Mouse (Mus musculus): Measurements from ENCODE around the gene Ncoa1. TPM values are rescaled to one million over a fixed set of nuclear protein-coding genes. Genes with fewer than 3 reads are reported as not detected.

Ncoa1 gene
- polyA plus RNA-seq, 1 experiment from 2014 or later, result 2.6 TPM

GRCm38 (mm10) chr12:4293813-4294212, 183.2 kb downstream of the Ncoa1 start:
- ATAC-seq (replicated peaks; ENCODE audit: low FRiP score) (no peak), DNase-seq (ENCODE audit: low spot score) (no peak)
- no peaks in the 10 kb centered on the region for H3K27me3 ChIP-seq (replicated peaks; ENCODE audit: control insufficient read depth, insufficient read depth, low read length)
- no peak overlapping the region for H3K27ac ChIP-seq (ENCODE audit: low read depth, low read length)
- no peak overlapping the region for H3K9ac ChIP-seq (ENCODE audit: low read depth, low read length)
- no peaks in the 10 kb centered on the region for H3K9me3 ChIP-seq (ENCODE audit: control insufficient read depth, low read length)
- H3K4me3 ChIP-seq (ENCODE audit: low read depth, low read length), result no peak overlapping the region
- H3K36me3 ChIP-seq (ENCODE audit: control insufficient read depth, insufficient read depth, low read length), result no peaks in the 10 kb centered on the region
- 91% methylated on average over 6 of the region's 6 CpGs for WGBS
- H3K4me1 ChIP-seq (replicated peaks; ENCODE audit: control insufficient read depth, insufficient read depth, low read length), result no peaks in the 10 kb centered on the region
- no peak overlapping the region for H3K4me2 ChIP-seq

GRCm38 (mm10) chr12:4285186-4285585, 191.8 kb downstream of the Ncoa1 start:
- ATAC-seq (replicated peaks; ENCODE audit: low FRiP score), result no peak
- Histone ChIP-seq H3K27ac (ENCODE audit: low read depth, low read length) (no peak overlapping the region), H3K36me3 (ENCODE audit: control insufficient read depth, insufficient read depth, low read length) (no peaks in the 10 kb centered on the region)

GRCm38 (mm10) chr12:4279878-4280277, 197.1 kb downstream of the Ncoa1 start:
- no peak overlapping the region for H3K27ac ChIP-seq (ENCODE audit: low read depth, low read length)
- H3K4me1 ChIP-seq (replicated peaks; ENCODE audit: control insufficient read depth, insufficient read depth, low read length), result 0 out of 2 replicates have a peak, but pooled peaks cover 2% of the 10 kb centered on the region
- no peak overlapping the region for H3K9ac ChIP-seq (ENCODE audit: low read depth, low read length)
- no peak overlapping the region for H3K4me3 ChIP-seq (ENCODE audit: low read depth, low read length)
- DNase-seq (ENCODE audit: low spot score) (no peak), ATAC-seq (replicated peaks; ENCODE audit: low FRiP score) (no peak)
- H3K36me3 ChIP-seq (ENCODE audit: control insufficient read depth, insufficient read depth, low read length), result no peaks in the 10 kb centered on the region
- H3K27me3 ChIP-seq (replicated peaks; ENCODE audit: control insufficient read depth, insufficient read depth, low read length), result no peaks in the 10 kb centered on the region
- WGBS, result 80% methylated on average over 3 of the region's 3 CpGs
- no peak overlapping the region for H3K4me2 ChIP-seq
- no peaks in the 10 kb centered on the region for H3K9me3 ChIP-seq (ENCODE audit: control insufficient read depth, low read length)

More at GRCm38 (mm10) chr12:4285186-4285585, 191.8 kb downstream of the Ncoa1 start:
- no peak for DNase-seq (ENCODE audit: low spot score)
- Histone ChIP-seq H3K4me1 (replicated peaks; ENCODE audit: control insufficient read depth, insufficient read depth, low read length) (no peaks in the 10 kb centered on the region), H3K9ac (ENCODE audit: low read depth, low read length) (no peak overlapping the region), H3K9me3 (ENCODE audit: control insufficient read depth, low read length) (no peaks in the 10 kb centered on the region), H3K4me3 (ENCODE audit: low read depth, low read length) (no peak overlapping the region), H3K27me3 (replicated peaks; ENCODE audit: control insufficient read depth, insufficient read depth, low read length) (no peaks in the 10 kb centered on the region), H3K4me2 (no peak overlapping the region)
- 44% methylated on average over 3 of the region's 3 CpGs for WGBS

- H3K36me3 ChIP-seq (ENCODE audit: control insufficient read depth, insufficient read depth, low read length), result no peaks in the 10 kb centered on the region
- 0 out of 2 replicates have a peak, but pooled peaks cover 2% of the 10 kb centered on the region for H3K4me1 ChIP-seq (replicated peaks; ENCODE audit: control insufficient read depth, insufficient read depth, low read length)
- ATAC-seq (replicated peaks; ENCODE audit: low FRiP score), result no peak
- H3K27me3 ChIP-seq (replicated peaks; ENCODE audit: control insufficient read depth, insufficient read depth, low read length), result no peaks in the 10 kb centered on the region
- H3K9me3 ChIP-seq (ENCODE audit: control insufficient read depth, low read length), result no peaks in the 10 kb centered on the region
- no peak overlapping the region for H3K27ac ChIP-seq (ENCODE audit: low read depth, low read length)
- H3K9ac ChIP-seq (ENCODE audit: low read depth, low read length), result no peak overlapping the region
- 82% methylated on average over 3 of the region's 3 CpGs for WGBS
- no peak overlapping the region for H3K4me2 ChIP-seq
- no peak overlapping the region for H3K4me3 ChIP-seq (ENCODE audit: low read depth, low read length)
- no peak for DNase-seq (ENCODE audit: low spot score)
Measured at GRCm38 (mm10) chr12:4278978-4279755, 197.8 kb downstream of the Ncoa1 start.

- WGBS, result 89% methylated on average over 6 of the region's 6 CpGs
- Histone ChIP-seq H3K9ac (ENCODE audit: low read depth, low read length) (no peak overlapping the region), H3K4me3 (ENCODE audit: low read depth, low read length) (no peak overlapping the region), H3K4me2 (no peak overlapping the region), H3K36me3 (ENCODE audit: control insufficient read depth, insufficient read depth, low read length) (no peaks in the 10 kb centered on the region), H3K9me3 (ENCODE audit: control insufficient read depth, low read length) (no peaks in the 10 kb centered on the region), H3K27me3 (replicated peaks; ENCODE audit: control insufficient read depth, insufficient read depth, low read length) (no peaks in the 10 kb centered on the region), H3K27ac (ENCODE audit: low read depth, low read length) (no peak overlapping the region), H3K4me1 (replicated peaks; ENCODE audit: control insufficient read depth, insufficient read depth, low read length) (no peaks in the 10 kb centered on the region)
- ATAC-seq (replicated peaks; ENCODE audit: low FRiP score) (no peak), DNase-seq (ENCODE audit: low spot score) (no peak)
Measured at GRCm38 (mm10) chr12:4271078-4271477, 205.9 kb downstream of the Ncoa1 start.

- Histone ChIP-seq H3K9me3 (ENCODE audit: control insufficient read depth, low read length) (no peaks in the 10 kb centered on the region), H3K4me3 (ENCODE audit: low read depth, low read length) (no peak overlapping the region), H3K27ac (ENCODE audit: low read depth, low read length) (no peak overlapping the region), H3K4me2 (no peak overlapping the region), H3K27me3 (replicated peaks; ENCODE audit: control insufficient read depth, insufficient read depth, low read length) (no peaks in the 10 kb centered on the region), H3K9ac (ENCODE audit: low read depth, low read length) (no peak overlapping the region), H3K36me3 (ENCODE audit: control insufficient read depth, insufficient read depth, low read length) (no peaks in the 10 kb centered on the region), H3K4me1 (replicated peaks; ENCODE audit: control insufficient read depth, insufficient read depth, low read length) (no peaks in the 10 kb centered on the region)
- DNase-seq (ENCODE audit: low spot score) (no peak), ATAC-seq (replicated peaks; ENCODE audit: low FRiP score) (no peak)
- 92% methylated on average over 4 of the region's 4 CpGs for WGBS
Measured at GRCm38 (mm10) chr12:4267765-4268164, 209.2 kb downstream of the Ncoa1 start.

GRCm38 (mm10) chr12:4252742-4253655, 224.0 kb downstream of the Ncoa1 start:
- WGBS, result 62% methylated on average over 16 of the region's 16 CpGs
- no peak for DNase-seq (ENCODE audit: low spot score)
- peak; percentile 99 for ATAC-seq (replicated peaks; ENCODE audit: low FRiP score)

GRCm38 (mm10) chr12:4249786-4250185, 227.2 kb downstream of the Ncoa1 start:
- Histone ChIP-seq H3K27ac (ENCODE audit: low read depth, low read length) (no peak overlapping the region), H3K9me3 (ENCODE audit: control insufficient read depth, low read length) (no peaks in the 10 kb centered on the region), H3K9ac (ENCODE audit: low read depth, low read length) (no peak overlapping the region), H3K4me2 (no peak overlapping the region), H3K4me1 (replicated peaks; ENCODE audit: control insufficient read depth, insufficient read depth, low read length) (peaks cover 5% of the 10 kb centered on the region; the same call in 1 of the 2 replicates), H3K27me3 (replicated peaks; ENCODE audit: control insufficient read depth, insufficient read depth, low read length) (no peaks in the 10 kb centered on the region), H3K36me3 (ENCODE audit: control insufficient read depth, insufficient read depth, low read length) (no peaks in the 10 kb centered on the region), H3K4me3 (ENCODE audit: low read depth, low read length) (no peak overlapping the region)
- DNase-seq (ENCODE audit: low spot score) (no peak), ATAC-seq (replicated peaks; ENCODE audit: low FRiP score) (no peak)
- WGBS, result 89% methylated on average over 6 of the region's 6 CpGs

More at GRCm38 (mm10) chr12:4252742-4253655, 224.0 kb downstream of the Ncoa1 start:
- no peaks in the 10 kb centered on the region for H3K27me3 ChIP-seq (replicated peaks; ENCODE audit: control insufficient read depth, insufficient read depth, low read length)
- peak overlapping the region; percentile 63 for H3K27ac ChIP-seq (ENCODE audit: low read depth, low read length)
- H3K9me3 ChIP-seq (ENCODE audit: control insufficient read depth, low read length), result no peaks in the 10 kb centered on the region
- H3K9ac ChIP-seq (ENCODE audit: low read depth, low read length), result 0 out of 2 replicates have a peak overlapping the region, but pooled peaks have one; percentile 37
- peaks cover 5% of the 10 kb centered on the region; the same call in 1 of the 2 replicates for H3K4me1 ChIP-seq (replicated peaks; ENCODE audit: control insufficient read depth, insufficient read depth, low read length)
- no peaks in the 10 kb centered on the region for H3K36me3 ChIP-seq (ENCODE audit: control insufficient read depth, insufficient read depth, low read length)
- peak overlapping the region; percentile 47 for H3K4me2 ChIP-seq
- H3K4me3 ChIP-seq (ENCODE audit: low read depth, low read length), result no peak overlapping the region
